Mouse (Mus musculus): ENCODE results near the gene Olfr1222. TPM values are rescaled to one million over a fixed set of nuclear protein-coding genes. Genes with fewer than 3 reads are reported as not detected.
"Not testable (repeated sequence)": the region's sequence is repeated elsewhere in the genome, so short reads cannot be mapped to it uniquely, and the experiment has no call there.

The Olfr1222 gene
- total RNA-seq (2022), result not detected

DNA sequence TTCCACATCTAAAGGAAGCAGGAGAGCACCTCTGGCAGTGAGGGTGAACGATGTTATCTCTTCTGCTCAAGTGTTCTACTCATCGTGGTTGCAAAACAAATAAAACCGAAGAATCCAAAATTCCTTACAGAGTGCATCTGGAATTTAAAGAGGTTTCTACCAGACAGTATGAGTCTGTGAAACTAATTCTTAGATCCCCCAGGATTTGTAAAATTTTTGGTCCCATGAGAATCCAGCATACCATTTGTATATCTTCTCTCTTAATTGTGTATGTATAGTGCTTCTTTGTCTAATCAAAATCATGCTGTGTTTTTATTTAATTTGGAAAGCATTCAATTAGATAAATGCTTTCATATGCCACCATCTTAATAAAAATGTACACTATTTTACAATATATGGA is at the start of gene Olfr1222:
TSS of gene Olfr1222 (minus strand) at position 101 of the 400 bp plus-strand sequence.
- no peak for DNase-seq

- no peak for DNase-seq
Observed at GRCm38 (mm10) chr2:89174569-89174968, 41.7 kb upstream of the Olfr1222 start, which contains the start of gene Olfr1225. Gene Olfr1225, minus strand, starts transcription at chr2:89174669.

DNA sequence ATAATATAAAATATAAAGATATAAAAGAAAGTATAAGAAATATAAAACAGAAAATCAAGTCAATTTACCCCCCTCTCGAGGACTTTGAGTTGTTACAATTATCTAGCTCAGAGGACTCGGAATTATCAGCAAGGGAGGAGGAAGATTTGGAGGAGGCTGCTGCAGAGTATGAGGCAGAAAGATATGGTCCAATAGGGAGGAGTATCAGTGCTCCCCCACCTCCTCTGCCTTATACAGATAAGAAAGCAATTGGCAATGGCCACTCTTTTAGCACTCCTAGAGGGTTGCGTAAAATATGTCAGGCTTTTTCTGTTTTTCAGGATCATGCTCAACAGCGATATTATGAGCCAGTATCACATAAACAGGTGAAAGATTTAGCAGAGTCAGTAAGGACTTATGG is 31.9 kb upstream of the Olfr1222 start:
- DNase-seq, result not testable (repeated sequence)

DNA sequence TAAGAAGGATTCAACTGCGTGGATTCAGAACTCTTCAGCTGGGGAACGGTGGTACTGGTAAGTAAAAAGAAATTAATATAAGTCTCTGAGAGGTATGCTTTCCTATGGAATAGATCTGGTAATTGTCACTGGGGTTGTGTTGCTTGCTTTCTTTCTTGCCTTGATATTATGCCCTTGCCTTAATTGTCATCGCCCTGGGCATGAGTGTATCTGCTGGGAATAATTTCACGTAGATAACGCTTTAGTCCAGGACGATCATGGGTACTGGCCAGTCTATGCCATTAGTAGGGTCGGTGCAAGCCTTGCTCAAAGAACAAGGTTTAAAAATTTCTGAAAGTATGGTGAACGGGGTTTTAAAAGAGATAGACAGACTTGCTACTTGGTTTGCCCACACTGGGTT is 31.1 kb upstream of the Olfr1222 start, which contains the start of gene Olfr1224-ps1:
TSS of gene Olfr1224-ps1 (minus strand) at position 101 of the 400 bp plus-strand sequence.
- DNase-seq, result not testable (repeated sequence)

- no peak for DNase-seq
Observed at GRCm38 (mm10) chr2:89151460-89151859, 18.6 kb upstream of the Olfr1222 start, which contains the start of gene Olfr1223. Gene Olfr1223, minus strand, starts transcription at chr2:89151560.

GRCm38 (mm10) chr2:89117183-89117582 is 15.7 kb downstream of the Olfr1222 start, which contains the start of gene Olfr1221:
Gene Olfr1221, minus strand, starts transcription at chr2:89117283.
- DNase-seq, result no peak

GRCm38 (mm10) chr2:89106735-89107134 is 26.1 kb downstream of the Olfr1222 start, which contains the start of gene Olfr1220:
Gene Olfr1220, minus strand, starts transcription at chr2:89106835.
- DNase-seq, result no peak

DNA sequence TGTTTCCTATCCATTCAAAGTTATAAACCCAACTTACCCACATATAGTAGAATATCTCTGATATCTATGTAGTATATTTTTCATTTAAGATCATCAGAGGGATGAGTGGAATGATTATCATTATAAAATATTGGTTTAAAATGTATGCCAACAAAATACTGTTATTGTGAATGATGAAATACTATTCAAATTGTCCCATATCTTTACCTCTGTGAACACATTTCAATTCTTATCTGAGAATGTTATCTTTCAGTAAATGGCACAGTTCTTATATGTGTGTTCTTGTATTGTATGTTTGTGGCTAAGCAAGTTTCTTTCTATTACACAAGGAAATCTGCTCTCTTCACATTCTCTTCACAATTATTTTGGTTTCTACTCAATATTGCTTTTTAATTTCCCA is 27.2 kb downstream of the Olfr1222 start:
- DNase-seq, result no peak

DNA sequence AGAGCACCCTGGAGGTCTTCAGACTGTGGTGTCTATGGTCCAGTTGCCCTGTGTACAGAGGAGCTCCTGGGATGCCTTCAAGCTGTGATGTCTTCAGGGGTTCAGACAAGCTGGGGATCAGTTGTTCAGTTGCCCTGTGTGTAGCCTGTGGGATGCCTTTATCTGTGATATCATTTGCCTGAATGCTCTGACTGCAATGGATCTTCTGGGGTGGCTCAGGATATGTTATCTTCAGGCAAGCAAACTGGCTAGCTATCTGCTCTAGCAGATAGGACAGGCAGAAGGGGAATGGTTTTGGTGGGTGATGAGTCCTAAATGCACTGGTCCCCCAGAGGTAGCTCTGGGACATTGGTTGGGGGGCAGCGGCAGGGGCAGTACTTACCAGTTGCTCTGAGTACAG is 39.0 kb downstream of the Olfr1222 start:
- no peak for DNase-seq

DNA sequence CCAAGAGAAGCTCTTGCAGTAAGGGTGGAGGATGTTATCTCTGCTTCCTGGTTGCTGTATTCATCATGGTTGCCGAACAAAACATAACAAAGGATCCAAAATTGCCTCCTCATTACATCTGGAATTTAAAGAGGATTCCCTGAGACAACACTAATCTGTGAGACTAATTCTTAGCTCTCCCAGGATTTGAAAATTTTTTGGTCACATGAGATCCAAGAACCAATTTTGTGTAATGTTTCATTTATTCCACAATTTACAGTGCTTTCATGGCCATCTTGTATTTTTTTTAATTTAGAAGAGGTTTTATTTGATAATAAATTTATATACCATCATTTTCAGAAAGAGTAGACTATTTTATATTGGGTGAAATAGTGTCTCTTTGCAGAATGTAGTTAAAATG is 49.4 kb downstream of the Olfr1222 start, which contains the start of gene Olfr1219:
TSS of gene Olfr1219 (minus strand) at position 101 of the 400 bp plus-strand sequence.
- DNase-seq, result no peak

DNA sequence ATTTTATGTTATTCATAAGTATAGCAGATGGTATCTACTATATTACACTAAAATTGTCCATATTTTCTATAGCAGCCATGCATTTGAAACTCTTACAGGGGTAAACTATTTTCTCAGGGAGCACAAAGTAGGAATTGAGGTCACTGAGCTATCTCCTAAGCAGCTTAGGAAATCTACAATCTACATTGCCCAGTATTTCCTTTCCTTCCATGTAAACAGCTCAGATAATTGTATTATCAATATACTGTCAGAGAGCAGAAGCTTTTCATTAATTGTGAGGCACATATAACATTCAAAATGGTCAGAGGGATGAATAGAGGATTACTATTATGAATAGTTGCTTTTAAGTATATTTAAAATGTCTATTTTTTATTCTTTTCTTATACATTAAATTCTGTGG is 51.4 kb downstream of the Olfr1222 start:
- DNase-seq, result no peak

Other genes starting within 250 kb of the Olfr1222 start
- gene Olfr1208, start 230.7 kb downstream of the Olfr1222 start, total RNA-seq (2022), result not detected
- gene Olfr1209, start 217.9 kb downstream of the Olfr1222 start, total RNA-seq (2022), result not detected
- gene Olfr1211, start 194.9 kb downstream of the Olfr1222 start, total RNA-seq (2022), result not detected
- gene Olfr1212, start 179.1 kb downstream of the Olfr1222 start, total RNA-seq (2022), result not detected
- not detected for gene Gm13762, start 152.8 kb downstream of the Olfr1222 start, total RNA-seq (2022)
- not detected for gene Olfr1214, start 140.4 kb downstream of the Olfr1222 start, total RNA-seq (2022)
- not detected for gene Olfr1215, start 126.1 kb downstream of the Olfr1222 start, total RNA-seq (2022)
- not detected for gene Olfr1216, start 114.7 kb downstream of the Olfr1222 start, total RNA-seq (2022)
- not detected for gene Olfr1217, start 101.0 kb downstream of the Olfr1222 start, total RNA-seq (2022)
- gene Olfr1218, start 71.9 kb downstream of the Olfr1222 start, total RNA-seq (2022), result not detected
- not detected for gene Olfr1219, start 49.5 kb downstream of the Olfr1222 start, total RNA-seq (2022)
- not detected for gene Olfr1220, start 26.2 kb downstream of the Olfr1222 start, total RNA-seq (2022)
- gene Olfr1221, start 15.8 kb downstream of the Olfr1222 start, total RNA-seq (2022), result not detected
- gene Olfr1223, start 18.5 kb upstream of the Olfr1222 start, total RNA-seq (2022), result not detected
- not detected for gene Olfr1224-ps1, start 31.0 kb upstream of the Olfr1222 start, total RNA-seq (2022)
- gene Olfr1225, start 41.6 kb upstream of the Olfr1222 start, total RNA-seq (2022), result not detected
- gene Olfr1226, start 67.0 kb upstream of the Olfr1222 start, total RNA-seq (2022), result not detected
- not detected for gene Olfr1228, start 121.0 kb upstream of the Olfr1222 start, total RNA-seq (2022)
- gene Olfr1229, start 155.0 kb upstream of the Olfr1222 start, total RNA-seq (2022), result not detected
- gene Olfr1230, start 164.2 kb upstream of the Olfr1222 start, total RNA-seq (2022), result not detected
- not detected for gene Olfr1231, start 174.0 kb upstream of the Olfr1222 start, total RNA-seq (2022)
- not detected for gene Olfr1232, start 196.6 kb upstream of the Olfr1222 start, total RNA-seq (2022)
- not detected for gene Olfr1233, start 209.3 kb upstream of the Olfr1222 start, total RNA-seq (2022)
- not detected for gene Olfr1234, start 231.8 kb upstream of the Olfr1222 start, total RNA-seq (2022)